Mouse (Mus musculus) neural tube, embryonic 13.5 days (tissue): ENCODE measurements around the gene Wdhd1. TPM values are rescaled to one million over a fixed set of nuclear protein-coding genes. Genes with fewer than 3 reads are reported as not detected.
"Not testable (repeated sequence)": the region's sequence is repeated elsewhere in the genome, so short reads cannot be mapped to it uniquely, and the experiment has no call there.

Source experiments
- ATAC-seq: fragments of 200-750 bp; cut with Nextera tagmentation; 2 replicates; pipeline ENCODE4 v1.8.0; 2017; ENCODE audit warnings: low read depth, mild to moderate bottlenecking, moderate TSS enrichment, moderate library complexity
- H3K27ac ChIP-seq: fragments of 300-500 bp; sonication (generic); replicated peaks from 2 replicates; pipeline ENCODE4 v1.5.1; 2015; ENCODE audit warnings: moderate library complexity, mild to moderate bottlenecking, inconsistent platforms
- H3K27me3 ChIP-seq: fragments of 300-500 bp; sonication (generic); 2 replicates; pipeline ENCODE4 v1.6.1; 2015; ENCODE audit warnings: mild to moderate bottlenecking, inconsistent platforms
- H3K36me3 ChIP-seq: fragments of 300-500 bp; sonication (generic); 2 replicates; pipeline ENCODE4 v1.6.1; 2015; ENCODE audit warnings: mild to moderate bottlenecking, inconsistent platforms
- H3K4me1 ChIP-seq: fragments of 300-500 bp; sonication (generic); replicated peaks from 2 replicates; pipeline ENCODE4 v1.6.1; 2015; ENCODE audit warnings: inconsistent platforms
- H3K4me2 ChIP-seq: fragments of 300-500 bp; sonication (generic); 2 replicates; pipeline ENCODE4 v1.6.1; 2015; ENCODE audit warnings: inconsistent platforms, mild to moderate bottlenecking, moderate library complexity
- H3K4me3 ChIP-seq: fragments of 300-500 bp; sonication (generic); 2 replicates; pipeline ENCODE4 v1.5.1; 2015; ENCODE audit warnings: mild to moderate bottlenecking, inconsistent platforms
- H3K9ac ChIP-seq: fragments of 300-500 bp; sonication (generic); 2 replicates; pipeline ENCODE4 v1.6.1; 2015; ENCODE audit warnings: moderate library complexity, mild to moderate bottlenecking, inconsistent platforms
- H3K9me3 ChIP-seq: fragments of 300-500 bp; sonication (generic); 2 replicates; pipeline ENCODE4 v1.6.1; 2016; ENCODE audit warnings: inconsistent platforms
- WGBS: fragments of 180-500 bp; shearing (Covaris S2); methylation state at CpG from one replicate; pipeline ENCODE4 v1.1.7; 2015; 5-methylcytosine and 5-hydroxymethylcytosine counted together
- polyA plus RNA-seq: library from polyadenylated mRNA; unstranded; fragments of >200 nt; fragmentation: Nextera tagmentation; extraction: Ambion mirVana; gene quantifications from 2 replicates; pipeline ENCODE4 v1.2.1, GENCODE M21; 2015

Wdhd1 gene
- 15.8 TPM in 2 replicates for polyA plus RNA-seq

DNA sequence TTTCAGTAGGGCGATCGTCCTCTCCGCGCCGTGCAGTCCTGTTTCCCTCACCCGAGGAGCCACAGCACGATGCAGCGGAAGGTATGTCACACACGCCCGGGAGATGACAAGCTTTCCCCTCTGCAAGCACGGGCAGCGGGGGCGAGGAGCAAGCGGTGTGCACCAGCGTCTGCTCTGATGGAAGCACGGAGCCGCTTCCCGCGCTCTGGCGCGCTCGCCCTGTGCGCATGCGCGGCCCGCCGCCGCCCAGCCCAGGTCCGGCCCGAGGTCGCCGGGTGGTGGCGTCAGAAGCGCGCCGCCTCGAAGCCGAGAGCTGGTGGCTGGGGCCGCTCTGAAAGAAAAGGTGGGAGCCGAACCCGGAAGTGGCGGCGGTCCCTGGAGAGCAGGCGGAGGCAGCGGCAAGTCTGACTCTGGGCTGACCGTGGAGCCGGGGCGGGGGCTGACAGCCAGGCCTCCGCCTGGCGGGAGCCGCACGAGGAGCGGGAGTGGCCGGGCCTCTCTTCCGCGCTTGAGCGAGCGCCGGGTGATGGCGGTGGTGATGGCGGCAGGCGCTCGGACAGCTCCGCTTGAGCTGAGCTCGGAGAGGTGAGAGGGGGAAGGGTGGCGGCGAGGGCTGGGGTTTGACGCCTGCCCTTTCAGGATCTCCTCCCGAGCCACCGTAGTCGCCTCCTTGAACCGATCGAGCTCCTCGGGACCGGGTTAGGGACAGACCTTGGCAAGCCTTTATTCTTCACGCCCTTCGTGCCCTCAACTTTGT is at the start of gene Wdhd1, which contains the start of gene Socs4:
TSS of gene Wdhd1 (minus strand) at position 221 of the 757 bp plus-strand sequence.
TSS of gene Socs4 (plus strand) at position 295 of the 757 bp plus-strand sequence.
- under 1% methylated on average over 73 of the region's 77 CpGs for WGBS
- Histone ChIP-seq H3K4me3 (peak within 1 kb of the TSS; percentile 88), H3K4me2 (peak within 1 kb of the TSS; percentile 67), H3K9ac (peak within 1 kb of the TSS; percentile 88), H3K27me3 (no peaks in the 10 kb centered on the region), H3K36me3 (peaks cover 8% of the 10 kb centered on the region; the same call in 1 of the 2 replicates), H3K27ac (peak within 1 kb of the TSS; percentile 97), H3K4me1 (peaks cover 28% of the 10 kb centered on the region), H3K9me3 (no peaks in the 10 kb centered on the region)
- peak; percentile 98 for ATAC-seq

GRCm38 (mm10) chr14:47325965-47326761 is 49.5 kb upstream of the Wdhd1 start:
- ATAC-seq, result no peak
- no peaks in the 10 kb centered on the region for H3K4me1 ChIP-seq
- no peaks in the 10 kb centered on the region for H3K9me3 ChIP-seq
- no peak overlapping the region for H3K4me3 ChIP-seq
- peaks cover 22% of the 10 kb centered on the region for H3K36me3 ChIP-seq
- H3K4me2 ChIP-seq, result no peak overlapping the region
- no peaks in the 10 kb centered on the region for H3K27me3 ChIP-seq
- no peak overlapping the region for H3K27ac ChIP-seq
- WGBS, result 87% methylated on average over 9 of the region's 9 CpGs
- H3K9ac ChIP-seq, result no peak overlapping the region

- not testable (repeated sequence) for H3K9ac ChIP-seq
Measured at GRCm38 (mm10) chr14:47321581-47321980, 44.9 kb upstream of the Wdhd1 start.

DNA sequence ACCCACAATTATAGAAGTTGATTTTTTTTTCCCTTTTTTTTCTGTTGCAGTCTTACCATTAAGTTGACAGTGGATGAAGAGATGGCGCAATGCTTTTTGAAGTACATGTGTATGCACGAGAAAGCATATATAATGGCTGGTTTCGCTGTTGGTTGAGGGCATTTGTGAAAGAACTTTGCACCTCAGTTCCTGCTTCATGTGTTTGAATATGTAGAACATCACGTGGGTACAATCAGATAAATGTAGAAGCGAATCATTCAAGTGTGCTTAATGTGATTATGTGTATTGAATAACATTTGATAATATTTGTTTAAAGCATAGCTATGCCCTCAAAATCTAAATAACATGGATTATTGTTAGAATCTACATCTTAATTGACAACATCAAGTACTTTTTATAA is 42.7 kb upstream of the Wdhd1 start:
- H3K9me3 ChIP-seq, result no peaks in the 10 kb centered on the region
- peaks cover 50% of the 10 kb centered on the region for H3K36me3 ChIP-seq
- WGBS, result 97% methylated on average over 5 of the region's 5 CpGs
- H3K9ac ChIP-seq, result no peak overlapping the region
- no peak overlapping the region for H3K27ac ChIP-seq
- ATAC-seq, result no peak
- H3K4me2 ChIP-seq, result no peak overlapping the region
- no peak overlapping the region for H3K4me3 ChIP-seq
- no peaks in the 10 kb centered on the region for H3K27me3 ChIP-seq
- no peaks in the 10 kb centered on the region for H3K4me1 ChIP-seq

More at GRCm38 (mm10) chr14:47321581-47321980, 44.9 kb upstream of the Wdhd1 start:
- peaks cover 45% of the 10 kb centered on the region for H3K36me3 ChIP-seq
- ATAC-seq, H3K4me1 ChIP-seq, H3K9me3 ChIP-seq, H3K27ac ChIP-seq, H3K4me2 ChIP-seq, H3K4me3 ChIP-seq, H3K27me3 ChIP-seq: not testable (repeated sequence)
- WGBS, result 93% methylated on average over 7 of the region's 8 CpGs

GRCm38 (mm10) chr14:47310342-47311181 is 33.9 kb upstream of the Wdhd1 start:
- WGBS, result 91% methylated on average over 18 of the region's 18 CpGs
- Histone ChIP-seq H3K9ac (no peak overlapping the region), H3K4me3 (no peak overlapping the region), H3K9me3 (no peaks in the 10 kb centered on the region), H3K4me1 (no peaks in the 10 kb centered on the region), H3K27me3 (no peaks in the 10 kb centered on the region), H3K36me3 (peaks cover 59% of the 10 kb centered on the region), H3K27ac (no peak overlapping the region), H3K4me2 (no peak overlapping the region)
- no peak for ATAC-seq

GRCm38 (mm10) chr14:47309061-47309460 is 32.4 kb upstream of the Wdhd1 start:
- H3K4me3 ChIP-seq, result no peak overlapping the region
- H3K27ac ChIP-seq, result no peak overlapping the region
- H3K36me3 ChIP-seq, result peaks cover 47% of the 10 kb centered on the region
- H3K4me1 ChIP-seq, result 0 out of 2 replicates have a peak, but pooled peaks cover 9% of the 10 kb centered on the region
- H3K4me2 ChIP-seq, result no peak overlapping the region
- no peaks in the 10 kb centered on the region for H3K27me3 ChIP-seq
- 97% methylated on average over 1 of the region's 1 CpGs for WGBS
- no peak for ATAC-seq
- no peak overlapping the region for H3K9ac ChIP-seq
- H3K9me3 ChIP-seq, result no peaks in the 10 kb centered on the region

GRCm38 (mm10) chr14:47307669-47308068 is 31.0 kb upstream of the Wdhd1 start:
- WGBS, result 80% methylated on average over 3 of the region's 3 CpGs
- Histone ChIP-seq H3K27me3 (no peaks in the 10 kb centered on the region), H3K9me3 (no peaks in the 10 kb centered on the region)

GRCm38 (mm10) chr14:47305933-47306332 is 29.3 kb upstream of the Wdhd1 start:
- ATAC-seq, result no peak
- Histone ChIP-seq H3K4me1 (peaks cover 22% of the 10 kb centered on the region), H3K4me2 (no peak overlapping the region), H3K27ac (no peak overlapping the region), H3K9ac (no peak overlapping the region), H3K27me3 (no peaks in the 10 kb centered on the region), H3K4me3 (no peak overlapping the region), H3K36me3 (peaks cover 24% of the 10 kb centered on the region), H3K9me3 (no peaks in the 10 kb centered on the region)
- WGBS, result 88% methylated on average over 4 of the region's 4 CpGs

More at GRCm38 (mm10) chr14:47307669-47308068, 31.0 kb upstream of the Wdhd1 start:
- Histone ChIP-seq H3K27ac (no peak overlapping the region), H3K9ac (no peak overlapping the region), H3K4me2 (no peak overlapping the region), H3K36me3 (peaks cover 38% of the 10 kb centered on the region), H3K4me3 (no peak overlapping the region), H3K4me1 (peaks cover 18% of the 10 kb centered on the region)
- ATAC-seq, result no peak

DNA sequence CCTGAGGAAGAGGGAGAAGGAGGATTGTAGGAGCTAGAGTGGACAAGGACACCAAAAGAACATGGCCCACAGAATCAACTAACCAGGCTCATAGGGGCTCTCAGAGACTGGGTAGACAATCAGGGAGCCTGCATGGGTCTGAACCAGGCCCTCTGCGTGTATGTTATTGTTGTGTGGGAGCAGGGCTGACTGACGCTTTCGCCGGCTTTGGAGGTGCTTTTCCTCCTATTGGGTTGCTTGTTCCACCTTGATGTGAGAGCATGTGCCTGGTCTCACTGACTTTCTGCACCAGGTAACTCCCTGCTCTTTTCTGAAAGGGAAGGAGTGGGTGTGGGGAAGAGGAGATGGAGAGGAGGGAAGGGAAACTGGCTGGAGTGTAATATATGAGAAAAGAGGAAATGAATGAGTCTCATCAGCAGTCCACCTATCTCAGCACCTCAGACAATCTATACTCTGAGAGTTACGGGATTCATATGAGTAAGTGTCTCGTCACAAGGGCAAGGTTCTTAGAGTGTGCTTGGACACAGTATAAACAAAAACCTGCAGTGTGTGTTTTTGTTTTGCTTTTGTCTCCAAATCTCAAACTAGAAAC is 28.3 kb upstream of the Wdhd1 start:
- H3K27me3 ChIP-seq, result no peaks in the 10 kb centered on the region
- H3K4me1 ChIP-seq, result peaks cover 32% of the 10 kb centered on the region
- no peak overlapping the region for H3K27ac ChIP-seq
- peaks cover 13% of the 10 kb centered on the region for H3K36me3 ChIP-seq
- H3K4me2 ChIP-seq, result no peak overlapping the region
- H3K9ac ChIP-seq, result no peak overlapping the region
- ATAC-seq, result no peak
- WGBS, result 97% methylated on average over 6 of the region's 6 CpGs
- no peaks in the 10 kb centered on the region for H3K9me3 ChIP-seq
- H3K4me3 ChIP-seq, result no peak overlapping the region

- Histone ChIP-seq H3K4me3 (no peak overlapping the region), H3K36me3 (0 out of 2 replicates have a peak, but pooled peaks cover 3% of the 10 kb centered on the region), H3K9me3 (no peaks in the 10 kb centered on the region), H3K4me2 (no peak overlapping the region), H3K27ac (no peak overlapping the region), H3K4me1 (peaks cover 42% of the 10 kb centered on the region), H3K9ac (no peak overlapping the region), H3K27me3 (no peaks in the 10 kb centered on the region)
- WGBS, result 78% methylated on average over 14 of the region's 14 CpGs
- no peak for ATAC-seq
Measured at GRCm38 (mm10) chr14:47302885-47303680, 26.4 kb upstream of the Wdhd1 start.

GRCm38 (mm10) chr14:47298819-47299261 is 22.2 kb upstream of the Wdhd1 start:
- peak overlapping the region; percentile 99 for H3K27ac ChIP-seq
- H3K36me3 ChIP-seq, result no peaks in the 10 kb centered on the region
- ATAC-seq, result peak; percentile 64
- H3K27me3 ChIP-seq, result no peaks in the 10 kb centered on the region
- H3K9me3 ChIP-seq, result no peaks in the 10 kb centered on the region
- H3K9ac ChIP-seq, result peak overlapping the region; percentile 98
- H3K4me1 ChIP-seq, result peaks cover 46% of the 10 kb centered on the region
- peak overlapping the region; percentile 96 for H3K4me3 ChIP-seq
- WGBS, result 0% methylated on average over 15 of the region's 15 CpGs
- peak overlapping the region; percentile 72 for H3K4me2 ChIP-seq
